Mouse (Mus musculus): ENCODE measurements around the gene Ppp1r16b.

The Ppp1r16b gene

DNA sequence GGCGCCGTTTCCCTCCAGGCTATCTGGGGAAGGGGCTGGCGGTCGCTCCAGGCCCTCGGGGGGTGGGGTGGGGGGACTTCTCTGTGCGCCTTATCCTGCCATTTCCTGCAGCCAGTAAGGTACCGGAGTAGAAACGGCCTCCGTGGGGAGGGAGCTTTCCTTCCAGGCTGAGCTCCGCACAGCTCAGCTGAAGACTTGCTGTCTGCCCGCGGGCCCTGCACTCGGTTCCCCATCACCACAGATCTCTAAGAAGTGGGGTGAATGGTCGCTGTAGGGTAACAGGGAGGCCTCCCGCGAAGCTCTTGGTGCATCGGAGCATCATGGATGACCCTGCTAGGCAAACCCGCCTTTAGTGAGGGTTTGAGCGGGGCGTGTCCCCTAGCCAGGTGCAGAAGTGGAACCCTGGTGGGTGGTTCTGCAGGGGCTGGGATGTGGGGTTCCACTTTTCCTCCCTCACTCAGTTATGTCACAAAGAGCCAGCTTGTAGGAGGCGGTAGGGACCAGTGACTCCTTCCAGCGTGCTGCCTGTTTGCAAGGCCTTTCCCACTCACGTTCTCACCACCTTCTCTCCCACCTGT is 3.3 kb downstream of the Ppp1r16b start:
- no peak for DNase-seq

DNA sequence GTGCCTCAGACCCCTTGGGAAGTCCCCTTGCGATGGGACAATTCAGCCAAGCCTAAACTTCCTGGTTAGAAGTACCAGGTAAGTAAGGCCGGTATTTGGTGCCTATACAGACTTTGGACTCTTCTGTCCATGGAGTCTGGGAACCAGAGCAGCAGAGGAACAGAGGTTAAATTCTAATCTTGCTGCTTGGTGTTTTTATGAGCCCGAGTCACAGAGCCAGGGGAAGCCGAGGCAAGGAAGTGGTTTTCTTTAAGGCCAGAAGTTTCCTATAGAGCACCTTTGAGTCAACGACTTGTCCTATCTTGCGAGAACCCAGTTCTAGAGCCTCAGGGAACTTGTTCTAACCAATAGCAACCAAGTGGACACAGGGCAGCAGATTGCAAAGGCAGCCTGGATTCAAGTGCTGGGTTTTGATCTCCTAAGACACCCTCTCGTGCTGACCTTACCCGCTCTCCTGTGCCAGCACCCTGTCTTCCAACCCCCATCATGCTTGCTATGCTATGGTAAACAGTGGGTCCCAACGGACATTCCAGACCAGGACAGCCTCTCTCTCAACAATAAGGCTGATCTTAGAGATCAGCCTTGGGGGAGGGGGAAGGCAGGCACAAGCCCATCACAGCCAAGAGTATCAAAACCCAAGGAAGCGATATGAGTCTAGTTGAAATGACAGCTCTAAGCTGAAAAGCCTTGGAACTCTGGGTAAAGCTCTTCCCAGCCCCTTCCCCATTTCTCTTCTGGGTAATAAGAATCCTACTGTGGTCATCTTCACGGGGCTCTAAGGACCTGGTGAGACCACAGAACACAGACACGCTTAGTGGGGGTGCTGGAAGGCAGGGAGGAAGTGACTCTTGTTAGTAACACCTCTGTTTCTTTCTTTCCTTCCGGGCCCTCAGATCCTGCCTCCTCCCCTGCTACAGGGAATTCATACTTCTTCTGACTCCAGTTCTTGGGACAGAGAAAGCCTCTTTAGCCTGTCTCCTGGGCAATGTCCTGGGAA is 4.3 kb downstream of the Ppp1r16b start:
- DNase-seq = no peak

DNA sequence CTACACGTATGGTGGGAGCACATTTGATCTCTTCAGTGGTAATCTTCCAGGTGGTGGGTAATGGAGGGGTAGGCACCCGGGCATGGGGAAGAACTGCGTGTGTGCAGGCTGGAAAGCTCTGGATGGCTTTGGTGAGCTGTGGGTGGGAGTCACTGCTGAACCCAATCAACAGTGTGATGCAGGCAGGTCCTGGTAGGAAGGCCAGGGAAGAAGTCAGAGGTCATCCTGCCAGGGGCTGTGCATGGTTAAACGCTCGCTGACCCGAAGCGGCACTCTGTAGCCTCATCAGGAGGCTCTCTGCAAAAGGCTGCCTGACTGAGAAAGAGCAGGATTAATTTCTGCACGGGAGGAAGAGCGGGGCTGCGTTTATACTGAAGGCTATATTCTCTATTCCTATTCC is 5.4 kb downstream of the Ppp1r16b start:
- DNase-seq = no peak

DNA sequence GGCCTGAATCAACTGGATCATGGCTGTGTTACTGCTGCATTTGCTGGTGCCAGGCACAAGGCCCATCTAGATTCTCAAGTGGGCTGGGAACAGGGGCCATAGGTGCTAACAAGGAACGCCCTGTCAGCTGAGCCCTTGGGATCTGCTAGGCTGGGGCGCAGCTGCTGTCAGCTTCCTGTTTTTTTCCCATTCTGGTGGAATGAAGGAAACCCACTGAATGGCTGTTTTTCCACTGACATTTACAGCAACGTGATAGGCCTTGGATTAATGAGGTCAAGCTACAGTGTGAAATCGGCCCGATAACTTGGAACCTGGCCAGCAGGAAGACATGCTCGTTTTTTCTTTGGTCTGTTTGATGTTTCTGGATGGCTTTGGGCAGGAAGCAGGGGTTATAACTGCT is 7.6 kb downstream of the Ppp1r16b start:
- DNase-seq = no peak

DNA sequence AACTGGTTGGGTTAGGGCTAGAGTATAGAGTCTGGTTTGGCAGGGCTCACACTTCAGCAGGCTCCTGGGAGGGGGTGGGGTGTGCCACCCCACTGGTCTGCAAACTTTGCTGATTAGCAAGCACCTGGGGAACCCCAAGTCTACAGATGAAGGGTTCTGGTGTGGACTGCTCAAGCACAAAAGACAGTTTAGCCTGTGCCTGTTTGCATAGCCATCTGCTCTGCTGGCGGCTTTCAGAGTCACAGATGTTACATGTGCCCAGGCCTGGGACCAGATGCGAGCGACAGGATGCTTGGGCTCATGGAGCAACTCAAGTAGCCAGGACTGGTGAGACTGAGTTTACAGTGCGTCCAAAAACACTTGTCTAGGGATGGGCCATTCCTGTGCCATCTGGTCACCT is 8.3 kb downstream of the Ppp1r16b start:
- DNase-seq = no peak

DNA sequence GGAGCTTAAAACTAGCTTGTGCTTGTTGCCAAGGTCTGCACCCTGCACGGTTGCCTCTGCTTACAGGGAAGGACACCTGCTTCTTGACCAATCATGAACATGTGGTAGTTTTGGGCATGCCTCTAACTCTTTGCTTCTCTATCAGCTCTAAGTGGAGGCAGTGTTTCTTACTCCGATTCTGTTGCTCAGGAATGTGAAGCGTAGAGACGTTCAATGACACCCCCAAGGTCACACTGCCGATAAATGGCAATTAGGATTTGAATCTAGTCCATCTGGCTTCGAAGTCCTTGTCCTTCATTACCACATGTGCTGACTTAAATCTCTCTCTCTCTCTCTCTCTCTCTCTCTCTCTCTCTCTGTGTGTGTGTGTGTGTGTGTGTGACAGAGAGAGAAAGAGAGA is 8.9 kb downstream of the Ppp1r16b start:
- DNase-seq = no peak

DNA sequence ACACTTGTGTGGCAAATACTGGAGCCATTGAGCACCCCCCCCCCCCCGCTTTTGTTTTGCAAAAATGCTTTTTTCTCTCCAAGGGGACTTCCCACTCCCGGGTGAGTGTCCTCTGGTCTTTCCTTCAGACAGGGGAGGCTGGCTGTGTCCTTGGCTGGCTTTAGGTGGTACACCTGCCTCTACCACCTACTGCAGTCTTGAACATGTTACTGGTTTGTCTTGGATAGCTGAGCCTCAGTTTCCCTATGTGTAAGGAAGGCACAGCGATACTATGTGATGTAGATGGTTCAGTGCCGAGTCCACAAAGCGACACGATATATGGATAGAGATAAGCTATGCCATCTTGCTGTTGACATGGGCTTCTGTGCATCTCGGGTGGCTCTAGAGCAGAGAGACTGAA is 9.6 kb downstream of the Ppp1r16b start:
- no peak for DNase-seq

DNA sequence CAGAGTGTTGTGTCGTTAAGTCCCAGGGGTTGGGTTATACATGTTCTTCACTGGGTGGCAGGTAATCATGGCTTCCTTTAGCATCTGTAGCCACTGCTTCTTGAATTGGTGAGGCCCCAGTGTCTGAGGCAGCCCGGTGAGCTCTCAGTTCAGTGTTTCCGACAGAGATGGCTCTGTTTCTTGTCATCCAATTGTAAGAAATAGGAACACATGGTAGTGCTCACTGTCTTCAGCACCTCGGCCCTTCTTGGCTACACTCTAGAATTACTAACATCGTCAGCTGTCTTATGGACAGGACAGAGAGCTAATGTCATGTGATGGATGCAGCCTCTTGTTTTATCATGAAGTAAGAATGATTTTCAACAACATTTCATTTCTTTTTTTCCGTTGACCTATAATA is 10.0 kb downstream of the Ppp1r16b start:
- no peak for DNase-seq

DNA sequence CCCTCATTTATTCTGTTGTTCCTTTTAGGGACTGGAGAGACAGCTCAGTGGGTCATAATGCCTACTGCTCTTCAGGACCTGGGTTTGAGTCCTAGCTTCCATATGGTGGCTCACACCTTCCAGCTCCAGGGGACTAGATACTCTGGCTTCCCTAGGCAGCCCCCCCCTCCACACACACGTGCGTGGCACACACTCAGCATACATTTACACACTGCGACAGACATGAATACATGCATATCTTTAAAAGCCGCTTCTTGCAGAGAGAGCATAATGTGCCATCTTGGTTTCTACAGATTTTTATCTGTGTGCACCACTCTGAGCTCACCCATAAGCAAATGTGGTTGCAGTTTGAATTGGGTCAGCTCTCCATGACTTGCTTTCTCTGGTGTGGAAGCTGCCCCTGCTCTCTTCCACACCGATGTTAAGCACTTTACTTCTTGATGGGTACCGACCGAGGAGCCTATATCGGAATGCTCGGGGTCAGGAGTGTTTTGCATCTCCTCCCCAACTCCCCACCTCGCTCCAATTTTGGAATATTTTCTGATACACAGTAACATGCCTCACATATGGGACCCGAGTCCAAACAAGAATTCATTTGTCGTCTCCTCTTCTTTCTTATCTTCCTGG is 10.8 kb downstream of the Ppp1r16b start:
- no peak for DNase-seq

DNA sequence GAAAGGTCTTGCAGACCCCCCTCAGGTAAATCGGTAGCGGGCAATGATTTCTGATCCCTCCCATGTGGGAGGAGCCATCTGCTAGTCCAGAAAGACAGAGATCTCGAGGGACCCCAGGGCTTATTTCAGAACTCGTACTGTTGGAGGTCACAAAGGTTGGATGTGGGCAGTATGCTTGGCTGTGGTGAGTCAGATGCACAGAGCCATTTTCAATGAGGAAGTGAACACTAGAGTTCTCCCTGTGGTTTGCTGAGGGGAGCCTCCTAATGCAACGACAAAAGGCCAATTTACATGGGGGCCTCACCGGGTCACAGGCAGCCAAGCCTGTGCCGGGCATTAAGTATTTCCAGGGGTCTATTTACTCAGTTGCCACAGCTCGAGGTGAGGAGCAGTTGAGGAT is 12.7 kb downstream of the Ppp1r16b start:
- DNase-seq = no peak

DNA sequence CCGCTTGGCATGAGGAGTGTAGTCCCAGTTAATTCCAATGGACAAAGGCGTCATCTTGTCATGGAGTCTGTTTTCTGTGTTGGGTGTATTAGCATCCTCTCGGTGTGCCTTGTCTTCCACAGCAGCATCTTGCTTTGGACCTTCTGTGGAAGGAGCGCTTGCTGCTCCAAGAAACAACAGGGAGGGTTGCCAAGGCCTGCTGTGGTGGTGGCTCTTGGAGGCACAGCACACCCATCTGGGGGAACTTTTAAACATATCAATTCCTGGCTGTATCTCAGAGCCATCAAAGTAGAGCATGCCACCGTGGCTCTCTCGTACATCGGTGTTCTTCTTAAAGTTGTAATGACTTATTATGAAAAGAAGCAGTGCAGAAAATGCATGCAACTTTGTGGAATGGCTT is 13.9 kb downstream of the Ppp1r16b start:
- DNase-seq = no peak

DNA sequence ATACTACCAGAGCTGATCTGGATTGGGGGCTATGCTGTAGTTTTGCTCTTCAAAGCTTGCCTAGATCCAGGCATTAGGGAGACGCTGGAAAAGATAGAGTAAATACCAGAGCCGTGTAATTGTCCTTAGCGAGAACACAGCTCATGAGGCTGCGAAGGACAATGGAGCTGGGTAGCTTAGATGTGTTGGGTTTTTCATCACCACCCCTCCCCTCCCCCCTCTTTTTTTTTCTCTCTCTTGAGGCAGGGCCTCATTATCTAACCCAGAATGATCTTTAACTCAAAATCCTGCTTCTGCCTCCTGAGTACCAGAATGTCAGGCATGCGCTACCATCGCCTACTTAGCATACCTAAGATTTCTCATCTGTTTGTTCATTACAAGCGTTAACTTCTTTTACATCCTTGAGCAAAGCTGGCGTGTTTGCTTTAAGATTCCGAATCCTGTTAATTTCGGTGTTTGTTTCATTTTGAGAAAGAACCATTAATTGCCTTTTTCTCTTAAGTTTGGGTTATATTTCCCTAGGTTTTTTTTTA is 15.2 kb downstream of the Ppp1r16b start:
- no peak for DNase-seq

DNA sequence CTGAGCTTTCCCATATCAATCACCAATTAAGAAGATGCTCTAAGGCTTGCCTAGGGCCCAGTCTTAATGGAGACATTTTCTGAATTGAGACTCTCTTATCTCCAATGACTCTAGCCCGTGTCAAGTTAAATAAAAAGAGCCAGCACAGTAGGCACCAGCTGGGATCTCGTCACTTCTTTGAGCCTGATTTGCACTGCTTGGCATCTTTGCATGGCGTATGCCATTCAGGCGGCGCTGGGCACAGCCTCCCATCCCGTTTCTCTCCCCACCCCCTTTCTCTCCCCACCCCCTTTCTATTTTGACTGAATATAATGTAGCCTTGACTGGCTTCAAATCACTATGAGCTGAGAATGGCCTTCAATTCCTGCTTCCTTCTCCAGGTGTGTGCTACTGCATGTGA is 16.5 kb downstream of the Ppp1r16b start:
- no peak for DNase-seq

DNA sequence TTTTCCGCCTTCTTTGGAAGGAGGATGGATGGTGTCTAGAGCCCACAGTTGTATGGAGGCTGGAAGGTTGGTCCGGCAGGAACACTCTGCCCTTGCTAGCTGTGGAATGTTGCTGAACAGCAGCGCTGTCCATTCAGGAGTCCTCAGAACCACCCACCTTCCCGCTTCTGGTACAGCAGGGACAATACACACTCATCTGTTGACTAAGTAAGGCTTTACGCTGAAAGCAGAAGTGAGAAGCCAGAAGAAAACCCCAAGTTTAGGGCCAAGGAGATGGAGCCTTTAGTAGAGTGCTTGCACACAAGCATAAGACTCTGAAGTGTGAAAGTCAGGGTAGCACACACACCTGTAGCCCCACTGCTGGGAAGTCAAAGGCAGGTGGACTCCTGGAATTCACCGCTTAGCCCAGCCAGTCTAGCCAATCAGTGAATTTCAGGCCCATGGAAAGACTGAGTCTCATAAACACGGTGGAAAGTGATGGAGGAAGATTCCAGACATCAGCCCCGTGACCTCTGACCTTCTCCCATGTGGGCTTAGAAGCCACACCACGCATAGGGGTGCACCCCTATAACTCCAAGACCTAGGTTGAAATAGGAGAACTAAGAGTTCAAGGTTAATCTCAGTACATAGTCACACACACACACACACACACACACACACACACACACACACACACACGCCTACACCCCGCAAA is 17.3 kb downstream of the Ppp1r16b start:
- DNase-seq = no peak

DNA sequence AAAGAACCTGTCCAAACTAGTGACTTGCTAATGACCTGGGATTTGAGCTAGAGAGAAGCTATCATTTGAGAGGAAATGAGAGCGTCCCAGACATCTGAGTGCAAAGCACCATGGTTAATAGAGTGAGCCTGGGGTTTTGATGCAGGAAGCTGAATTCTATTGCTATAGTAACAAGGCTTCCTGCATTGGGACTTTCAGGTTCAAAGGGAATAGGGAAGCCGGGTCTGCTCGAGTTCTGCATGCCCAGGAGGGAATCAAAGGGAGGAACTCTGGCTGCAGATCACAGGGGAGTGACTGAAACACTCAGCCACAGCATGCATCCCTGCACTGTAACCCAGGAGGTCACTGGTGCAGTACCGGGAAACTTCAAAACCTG is 17.8 kb downstream of the Ppp1r16b start:
- no peak for DNase-seq

DNA sequence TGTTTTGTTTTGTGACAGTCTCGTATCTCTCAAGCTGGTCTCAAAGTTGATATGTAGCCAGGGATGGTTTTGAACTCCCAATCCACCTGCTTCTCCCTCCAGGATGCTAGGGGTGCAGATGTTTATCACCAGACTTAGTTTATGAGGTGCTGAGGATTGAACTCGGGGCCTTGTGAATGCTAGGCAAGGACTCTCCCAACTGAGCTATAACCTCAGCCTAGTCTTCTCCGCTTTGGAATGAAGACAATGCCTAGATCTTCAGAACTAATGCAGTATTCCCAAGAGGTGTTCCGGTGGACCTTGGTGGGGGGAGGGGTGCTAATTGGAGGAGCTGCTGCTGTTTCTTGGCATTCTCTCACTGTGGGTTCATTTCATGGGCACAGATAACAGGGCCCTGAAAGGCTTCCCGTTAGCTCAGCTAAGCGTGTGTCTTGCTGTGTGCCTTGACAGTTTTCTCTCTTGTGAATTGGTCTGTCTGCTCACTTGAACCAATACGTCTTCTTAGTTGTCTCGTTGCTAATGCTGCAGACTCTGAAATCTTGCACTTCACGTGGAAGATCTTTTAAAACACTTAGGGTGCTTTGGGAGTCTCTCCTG is 19.1 kb downstream of the Ppp1r16b start:
- no peak for DNase-seq

DNA sequence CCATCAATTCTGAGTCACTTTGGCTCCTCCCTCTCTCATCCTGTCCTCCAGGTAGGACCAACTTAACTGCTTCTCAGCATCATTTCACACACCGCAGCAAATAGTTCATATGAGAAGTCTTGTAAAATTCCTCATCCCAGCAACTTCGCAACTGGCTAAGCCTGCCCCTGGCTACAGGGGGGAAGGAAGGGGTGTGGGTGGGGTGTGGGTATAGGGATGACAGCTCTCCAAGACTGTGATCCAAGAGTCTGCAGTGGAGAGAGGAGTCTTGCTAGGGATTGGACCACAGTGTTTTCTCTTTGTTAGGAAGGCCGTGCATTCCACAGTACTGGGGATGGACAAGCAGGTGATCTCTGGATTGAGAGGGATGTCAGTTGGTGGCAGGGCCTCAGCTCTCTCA is 19.7 kb downstream of the Ppp1r16b start:
- no peak for DNase-seq

DNA sequence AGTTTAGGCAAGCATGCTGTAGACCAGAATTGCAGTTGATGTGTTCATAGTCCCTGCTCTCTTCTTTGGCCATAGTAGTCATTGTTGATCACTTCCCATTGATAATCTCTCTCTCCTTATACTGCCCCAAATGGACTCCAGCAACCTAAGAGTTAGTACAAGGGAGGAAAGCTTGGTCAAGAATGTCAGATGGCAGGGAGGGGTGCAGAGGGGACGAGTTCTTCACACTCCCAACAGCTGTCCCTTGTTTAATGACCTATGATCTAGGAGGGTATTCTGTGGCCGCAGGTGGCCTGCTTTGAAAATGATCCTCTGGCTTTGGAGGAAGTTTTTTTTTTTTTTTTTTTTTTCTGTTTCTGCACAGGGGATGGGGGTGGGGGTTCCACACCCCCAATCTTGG is 21.2 kb downstream of the Ppp1r16b start:
- no peak for DNase-seq

DNA sequence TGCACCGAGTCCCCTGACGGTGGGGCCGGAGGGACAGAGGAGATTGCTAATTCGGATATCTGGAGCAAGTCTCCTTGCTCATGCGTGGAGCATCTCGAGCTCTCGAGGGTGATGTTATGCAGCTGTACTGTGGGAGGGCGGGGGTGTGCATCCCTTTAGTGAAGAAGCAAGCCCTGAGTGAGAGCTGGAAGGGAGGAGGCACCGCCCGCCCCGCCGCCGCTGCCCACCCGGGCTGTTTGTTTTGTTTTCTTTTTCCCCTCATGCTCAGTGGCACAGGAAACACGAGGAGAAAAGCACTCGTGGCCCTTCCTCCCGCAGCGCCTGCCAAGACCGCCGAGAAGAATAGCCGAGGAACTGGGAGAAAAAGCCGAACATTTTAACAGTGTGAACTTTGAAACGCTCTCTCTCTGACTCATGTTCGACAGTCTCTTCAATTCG is 22.6 kb downstream of the Ppp1r16b start:
- DNase-seq = no peak

DNA sequence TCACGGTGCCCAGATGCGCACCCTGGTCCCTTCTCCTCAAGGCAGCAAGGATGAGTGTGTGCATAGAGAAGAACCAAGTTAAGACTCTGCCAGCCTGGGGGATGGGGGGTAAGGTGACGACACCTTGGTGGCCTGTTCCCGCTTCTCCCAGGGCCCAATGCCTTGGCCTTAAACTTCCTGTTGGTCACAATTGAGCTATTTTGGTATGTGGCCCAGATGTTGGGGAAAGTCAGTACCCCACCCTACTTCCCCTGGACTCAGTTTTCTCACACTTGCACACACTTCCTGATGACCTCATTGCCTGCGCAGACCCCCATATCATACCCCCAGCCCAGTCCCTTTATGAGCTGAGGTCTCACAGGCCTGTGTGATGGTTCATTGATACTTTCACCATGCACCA is 23.9 kb downstream of the Ppp1r16b start:
- no peak for DNase-seq

DNA sequence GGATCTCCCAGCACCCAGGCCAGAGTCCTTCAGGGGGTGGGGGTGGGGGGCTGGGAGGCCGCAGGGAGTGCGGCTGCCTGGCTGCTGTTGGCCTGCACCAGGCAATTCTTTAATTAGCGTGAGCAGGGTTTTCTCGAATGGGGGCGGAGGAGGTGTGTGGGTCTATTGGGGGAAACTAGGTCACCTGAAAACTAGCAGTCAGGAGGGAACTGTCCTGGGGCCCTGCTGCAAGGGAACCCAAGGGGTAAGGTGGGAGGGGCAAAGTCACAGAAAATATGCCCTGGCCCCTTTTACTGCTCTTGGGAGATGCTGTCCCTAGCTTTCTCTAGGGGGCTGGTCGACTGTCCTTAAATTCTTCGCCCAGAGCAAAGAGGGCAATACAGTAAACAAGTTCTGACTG is 24.4 kb downstream of the Ppp1r16b start:
- DNase-seq = no peak

DNA sequence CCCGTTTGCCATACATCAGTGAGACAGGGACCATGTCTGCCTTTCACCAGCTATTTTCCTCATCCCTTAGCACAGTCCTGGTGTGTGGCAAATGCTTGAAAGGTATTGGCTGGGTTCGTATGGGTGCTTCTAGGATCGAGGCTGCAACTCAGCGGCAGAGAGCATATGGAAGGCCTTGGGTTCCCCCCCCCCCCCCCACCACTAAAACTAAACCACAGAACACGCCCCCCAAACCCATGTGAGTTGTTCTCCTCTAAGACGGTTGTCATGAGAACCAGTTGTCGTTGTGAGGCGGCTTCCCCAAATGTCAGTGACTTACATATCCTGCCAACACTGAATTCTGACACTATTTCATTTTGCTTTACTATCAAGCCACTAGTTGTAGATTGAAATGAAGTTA is 24.9 kb downstream of the Ppp1r16b start:
- no peak for DNase-seq

DNA sequence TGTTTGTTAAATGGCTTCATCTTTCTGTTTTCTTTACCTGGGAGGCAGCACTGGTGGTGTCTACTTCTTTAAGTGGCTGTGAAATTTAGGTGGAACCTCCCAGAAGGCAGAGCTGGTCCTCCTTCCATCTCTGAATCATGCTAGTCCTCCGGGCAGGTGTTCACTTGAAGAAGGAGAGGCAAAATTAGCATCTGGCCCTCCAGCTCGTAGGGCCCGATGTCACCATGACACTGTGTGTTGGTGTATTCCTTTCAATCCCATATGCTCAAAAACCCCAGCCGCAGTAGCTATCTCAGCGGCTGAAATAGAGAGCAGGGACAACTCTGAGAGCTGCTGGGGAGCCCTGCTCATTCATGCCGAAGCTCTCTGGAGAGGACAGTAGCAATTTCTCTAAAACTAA is 27.0 kb downstream of the Ppp1r16b start:
- DNase-seq = no peak

All from cerebellum, adult 9-10 months (tissue).